Mouse (Mus musculus): ENCODE measurements around the gene Tmem115. TPM values are rescaled to one million over a fixed set of nuclear protein-coding genes. Genes with fewer than 3 reads are reported as not detected.
A peak's percentile ranks its signal among the peaks of the same experiment; 100 is the strongest.
"Not testable (repeated sequence)": the region's sequence is repeated elsewhere in the genome, so short reads cannot be mapped to it uniquely, and the experiment has no call there.

Tmem115 gene
- total RNA-seq, 2 experiments from 2014 or later = 22.7 to 26.8 TPM

GRCm38 (mm10) chr9:107548820-107549219 lies 15.1 kb downstream of the Tmem115 start:
- intact Hi-C loops (cut with DNase I) = no loop called here
- DNase-seq = no peak

- intact Hi-C loops (cut with DNase I) = no loop called here
- DNase-seq = no peak
Observed at GRCm38 (mm10) chr9:107549297-107550074, 15.7 kb downstream of the Tmem115 start.

DNA sequence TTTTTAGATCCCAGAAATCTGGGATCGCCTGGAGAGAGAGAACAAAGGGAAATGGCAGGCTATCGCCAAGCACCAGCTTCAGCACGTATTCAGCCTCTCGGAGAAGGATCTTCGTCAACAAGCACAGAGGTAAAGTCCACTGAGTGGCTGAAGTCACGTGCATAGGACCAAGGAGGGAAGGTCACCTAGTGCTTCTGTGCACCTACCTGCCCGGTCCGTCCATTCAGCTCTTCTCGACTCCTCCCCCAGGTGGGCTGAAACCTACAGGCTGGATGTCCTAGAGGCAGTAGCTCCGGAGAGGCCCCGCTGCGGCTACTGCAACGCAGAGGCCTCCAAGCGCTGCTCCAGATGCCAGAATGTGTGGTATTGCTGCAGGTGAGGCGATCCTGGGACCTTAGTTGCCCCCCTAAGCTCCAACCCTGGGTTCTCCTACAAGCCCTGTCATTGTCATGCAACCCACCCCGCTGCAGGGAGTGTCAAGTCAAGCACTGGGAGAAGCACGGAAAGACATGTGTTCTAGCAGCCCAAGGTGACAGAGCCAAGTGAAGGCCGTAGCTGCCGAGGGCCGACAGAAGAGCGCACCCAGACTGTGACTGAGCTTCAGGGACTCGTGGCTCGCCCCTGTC lies 16.9 kb downstream of the Tmem115 start:
- DNase-seq = no peak

DNA sequence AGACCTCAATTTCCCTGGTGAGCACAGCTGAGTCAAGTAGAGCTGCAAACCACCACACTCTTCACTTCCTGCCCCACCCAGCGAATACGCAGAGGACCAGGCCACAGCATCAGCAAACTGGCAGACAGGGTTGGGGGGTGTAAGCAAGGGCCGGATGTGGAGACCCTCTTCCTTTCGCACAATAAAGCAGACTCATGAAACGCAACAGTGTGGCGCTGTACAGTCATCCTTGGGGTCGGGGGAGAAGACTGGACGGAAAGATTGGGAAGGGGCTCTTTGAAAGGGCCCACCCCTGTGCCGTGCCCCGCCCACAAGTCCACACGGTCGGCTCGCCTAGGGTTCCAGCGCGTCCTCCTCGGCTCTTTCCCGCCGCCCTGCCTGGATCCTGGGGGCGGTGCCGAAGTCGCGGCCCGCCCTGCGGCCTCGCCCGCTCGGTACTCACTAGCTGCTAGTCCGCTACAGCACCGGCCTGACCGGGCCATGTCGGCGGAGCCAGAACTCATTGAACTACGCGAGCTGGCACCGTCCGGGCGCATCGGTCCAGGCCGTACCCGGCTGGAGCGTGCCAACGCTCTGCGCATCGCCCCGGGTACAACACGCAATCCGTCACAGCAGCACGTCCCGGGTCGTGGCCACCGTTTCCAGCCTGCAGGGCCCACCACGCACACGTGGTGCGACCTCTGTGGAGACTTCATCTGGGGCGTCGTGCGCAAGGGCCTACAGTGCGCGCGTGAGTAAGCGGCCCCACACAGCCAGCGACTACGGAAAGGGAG lies 17.6 kb downstream of the Tmem115 start, which contains the start of gene Rassf1:
Rassf1 (plus strand) TSS at position 439 of the 773 bp plus-strand sequence.
- intact Hi-C loops (cut with DNase I) = no loop called here
- DNase-seq = peak; percentile 71 to 76

More for the DNA sequence above, 16.9 kb downstream of the Tmem115 start:
- intact Hi-C loops (cut with DNase I) = no loop called here

DNA sequence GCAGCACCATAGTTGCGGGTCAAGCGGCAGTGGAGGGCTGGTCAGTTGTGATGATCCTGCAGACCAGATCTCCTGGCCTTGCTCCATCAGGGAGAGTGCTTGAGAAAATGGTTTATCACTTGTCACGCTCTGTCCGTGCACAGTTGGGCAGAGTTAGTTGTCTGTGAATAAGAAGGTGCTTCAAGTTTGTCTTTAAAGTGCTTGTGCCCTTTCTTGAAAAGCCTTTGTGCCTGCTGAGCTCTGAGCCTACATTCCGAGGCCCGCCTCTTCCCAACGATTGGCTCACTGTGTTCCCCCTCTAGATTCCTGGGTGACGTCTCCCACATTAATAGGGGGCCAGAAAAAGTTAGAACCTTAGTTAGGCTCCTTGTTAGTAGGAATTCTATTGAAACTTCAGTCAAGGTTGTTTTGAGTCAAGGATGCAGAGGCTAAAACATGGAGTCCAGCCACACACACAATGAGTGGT lies 18.2 kb downstream of the Tmem115 start:
- no peak for DNase-seq
- intact Hi-C loops (cut with DNase I) = no loop called here

DNA sequence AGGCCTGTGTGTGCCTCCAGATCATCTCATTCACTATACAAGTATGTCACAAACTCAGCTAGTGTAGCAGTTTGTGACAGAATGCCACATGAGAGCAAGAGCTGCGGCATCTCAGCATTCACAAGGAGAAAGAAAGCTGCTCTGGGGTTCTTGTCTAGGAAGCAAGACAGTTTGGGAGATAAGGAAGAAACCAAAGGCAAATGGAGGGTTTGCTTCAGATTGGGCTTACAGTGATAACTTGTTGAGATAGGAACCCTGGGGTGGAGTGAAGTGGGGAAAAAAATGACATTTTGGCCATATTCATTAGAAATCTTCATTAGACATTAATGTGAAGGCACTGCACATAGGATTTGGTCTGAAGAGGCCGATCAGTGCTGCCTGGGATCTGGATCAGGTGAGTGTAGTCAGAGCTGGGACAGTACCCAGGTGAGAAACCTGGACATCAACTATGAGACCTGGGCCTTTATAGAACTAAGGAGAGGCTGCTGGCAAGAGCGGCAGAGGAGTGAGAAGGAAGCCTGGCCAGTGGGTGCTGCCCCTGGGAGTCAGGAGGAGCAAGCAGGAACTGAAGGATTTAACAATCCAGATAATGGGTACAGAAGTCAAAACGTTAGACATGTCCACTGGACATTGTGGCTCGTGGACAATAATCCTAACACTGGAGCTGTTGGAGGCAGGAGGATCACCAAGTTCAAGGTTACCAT lies 19.1 kb downstream of the Tmem115 start:
- DNase-seq = no peak
- intact Hi-C loops (cut with DNase I) = no loop called here

- intact Hi-C loops (cut with DNase I) = no loop called here
- DNase-seq = no peak
Observed at GRCm38 (mm10) chr9:107553541-107554318, 20.0 kb downstream of the Tmem115 start.

DNA sequence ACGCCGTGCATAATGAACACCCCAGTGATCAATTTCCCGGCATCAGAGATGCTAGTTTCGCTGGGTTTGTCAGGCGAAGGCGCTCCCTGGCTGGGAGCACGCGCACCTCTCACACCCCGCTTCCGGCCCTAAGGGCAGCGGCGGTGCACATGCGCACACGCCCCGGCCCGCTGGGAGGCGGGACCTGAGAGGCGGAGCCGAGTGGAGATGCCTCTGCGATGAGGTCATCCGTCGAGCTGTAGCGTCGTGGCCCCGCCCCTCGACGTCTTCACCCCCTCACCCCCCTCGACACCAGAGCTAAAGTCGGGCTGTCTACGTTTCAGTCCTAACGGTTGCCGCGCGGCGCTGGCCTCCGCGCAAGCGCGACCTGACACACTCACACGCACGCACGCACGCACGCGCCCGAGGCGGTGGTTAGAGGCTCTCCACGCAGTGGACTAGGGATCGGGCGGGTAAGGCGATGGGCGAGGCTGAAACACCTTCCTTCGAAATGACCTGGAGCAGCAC lies 20.6 kb downstream of the Tmem115 start:
- DNase-seq = peak; percentile 91
- intact Hi-C loops (cut with DNase I) = no loop called here

DNA sequence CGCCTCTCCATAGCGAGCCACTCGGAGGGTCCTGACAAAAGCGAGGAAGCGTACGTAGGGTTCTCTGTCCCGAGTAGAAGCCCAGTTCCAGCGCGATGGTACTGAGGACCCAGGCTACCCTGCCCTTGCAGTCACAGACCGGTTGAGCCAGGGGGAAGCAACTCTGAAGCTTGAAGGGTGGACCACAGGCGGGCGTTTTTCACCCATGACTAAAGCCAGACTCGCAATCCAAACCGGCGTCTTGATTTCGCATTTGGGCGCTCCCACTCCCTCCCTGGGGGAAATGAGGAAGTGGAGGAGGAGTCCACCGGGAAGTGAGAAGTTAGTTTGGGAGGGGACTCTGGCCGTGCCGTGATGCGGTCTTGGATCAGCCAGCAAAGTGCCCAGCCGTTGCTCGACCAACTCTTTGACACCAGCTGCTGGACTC lies 21.3 kb downstream of the Tmem115 start:
- intact Hi-C loops (cut with DNase I) = no loop called here
- peak; percentile 71 to 81 for DNase-seq

GRCm38 (mm10) chr9:107555701-107556100 lies 22.0 kb downstream of the Tmem115 start:
- intact Hi-C loops (cut with DNase I) = no loop called here
- no peak for DNase-seq

- DNase-seq = no peak
- intact Hi-C loops (cut with DNase I) = no loop called here
Observed at GRCm38 (mm10) chr9:107556346-107556745, 22.6 kb downstream of the Tmem115 start.

GRCm38 (mm10) chr9:107563029-107563581 lies 29.4 kb downstream of the Tmem115 start, which contains the start of gene Tusc2:
Tusc2 (plus strand) TSS chr9:107563255.
- intact Hi-C loops (cut with DNase I) = no loop called here
- DNase-seq = peak; percentile 92 to 93

DNA sequence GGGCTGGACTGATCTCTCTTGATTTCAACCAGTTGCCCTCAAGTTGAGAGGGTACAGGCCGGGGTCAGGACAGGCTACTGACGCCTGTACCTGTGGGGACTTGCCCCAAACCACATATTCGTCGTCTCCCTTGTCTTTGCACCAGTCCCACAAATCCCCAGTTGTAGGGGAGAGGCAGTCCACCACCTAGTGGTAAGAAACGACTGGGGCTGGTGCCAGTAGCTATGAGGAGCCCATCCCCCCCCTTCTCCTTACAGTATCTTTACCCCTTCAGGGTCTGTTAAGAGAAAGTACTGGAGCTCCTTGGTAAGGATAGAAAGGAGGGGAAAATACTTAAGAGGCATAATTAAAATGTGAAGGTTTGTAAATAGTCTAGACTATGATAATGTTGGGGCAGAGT lies 31.8 kb downstream of the Tmem115 start:
- intact Hi-C loops (cut with DNase I) = loop anchor here (5.0 kb wide), 1 partner anchor 67 kb away; no protein-coding TSS in a partner anchor

DNA sequence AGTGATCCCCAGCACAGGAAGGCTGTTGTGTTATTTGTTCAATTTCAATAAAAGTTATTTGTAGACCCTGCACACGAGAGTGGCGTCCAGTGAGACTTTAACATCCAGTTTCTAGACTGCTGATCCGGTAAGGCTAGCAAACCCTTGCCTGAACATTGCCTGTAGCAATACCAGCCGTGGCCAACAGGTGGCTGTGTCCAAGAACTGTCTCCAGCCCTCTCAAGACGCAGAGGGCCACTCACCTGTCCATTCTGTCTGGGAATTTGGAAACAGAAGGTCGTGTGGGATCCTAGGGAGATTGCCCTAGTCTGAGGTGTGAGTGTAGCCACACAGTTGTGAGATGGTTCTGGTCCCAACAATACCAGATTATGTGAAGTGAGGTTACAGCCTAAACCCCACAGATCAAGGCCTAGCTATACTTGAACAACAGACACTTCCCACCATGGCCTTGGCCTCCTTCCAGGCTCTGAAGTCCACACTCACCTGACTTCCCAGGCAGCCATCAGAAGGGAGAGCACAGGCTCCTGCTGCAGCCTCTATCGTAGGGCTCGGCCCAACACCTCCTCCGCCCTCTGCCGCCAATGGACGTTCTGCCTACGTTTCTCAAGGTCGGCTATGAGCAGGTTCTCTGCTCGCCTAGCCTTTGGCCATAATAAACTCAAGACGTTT lies 32.4 kb downstream of the Tmem115 start:
- intact Hi-C loops (cut with DNase I) = loop anchor here (5.0 kb wide), 1 partner anchor 66 kb away; no protein-coding TSS in a partner anchor
- DNase-seq = peak; percentile 86 to 93

More for the DNA sequence above, 31.8 kb downstream of the Tmem115 start:
- not testable (repeated sequence) for DNase-seq

DNA sequence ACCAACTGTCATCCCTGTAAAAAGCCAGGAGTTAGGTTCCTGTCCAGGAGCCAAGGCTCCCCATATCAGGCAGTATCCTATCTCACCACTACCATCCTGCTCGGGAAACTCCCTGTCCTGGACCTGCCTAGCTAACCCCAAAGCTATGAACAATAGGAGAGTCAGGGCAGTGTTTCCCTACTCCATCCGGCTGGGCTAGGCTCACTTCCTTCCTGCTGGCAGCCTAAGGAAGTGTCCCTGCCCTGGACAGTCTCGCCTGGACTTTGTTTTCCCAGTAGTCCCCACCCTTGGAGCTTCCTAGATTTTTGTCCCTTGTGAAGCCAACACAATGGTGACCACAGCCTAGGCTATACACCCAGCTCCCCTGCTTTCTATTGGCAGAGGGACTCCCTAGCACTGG lies 33.1 kb downstream of the Tmem115 start:
- peak; percentile 61 to 62 for DNase-seq
- intact Hi-C loops (cut with DNase I) = loop anchor here (5.0 kb wide), 1 partner anchor 65 kb away; no protein-coding TSS in a partner anchor

DNA sequence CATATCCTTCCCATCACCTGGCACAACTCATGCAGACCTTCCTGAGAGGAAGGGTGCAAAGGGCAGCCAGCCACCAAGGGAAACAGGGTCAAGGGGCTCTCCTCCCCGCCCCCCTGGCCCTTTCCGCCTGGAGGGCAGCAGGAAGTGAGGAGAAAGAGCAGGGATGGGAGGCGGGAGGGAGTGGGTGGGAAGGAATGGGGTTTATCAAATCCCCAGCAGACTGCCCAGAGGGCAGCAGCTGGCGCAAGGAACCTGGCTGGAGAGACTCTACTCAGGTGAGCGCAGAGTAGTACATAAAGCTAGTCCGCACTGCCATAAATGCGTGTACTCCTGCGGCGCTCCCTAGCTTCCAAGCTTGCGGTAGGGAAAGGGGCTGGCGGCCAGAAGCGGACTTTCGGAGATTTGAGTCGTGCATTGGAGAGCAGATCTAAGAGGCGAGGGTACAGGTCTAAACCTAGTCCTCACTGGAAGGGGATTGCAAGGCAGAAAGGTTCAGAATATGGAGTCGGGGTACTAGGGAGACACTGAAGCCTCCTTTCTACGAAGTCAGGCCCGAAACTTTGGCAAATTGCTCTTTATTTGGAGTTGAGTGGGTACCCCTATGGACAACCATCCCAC lies 34.1 kb downstream of the Tmem115 start, which contains the start of gene Hyal2:
Hyal2 (plus strand) TSS at position 244 of the 618 bp plus-strand sequence.
- peak in 1 of 2 experiments; percentile 53 for DNase-seq

More for the DNA sequence above, 34.1 kb downstream of the Tmem115 start, which contains the start of gene Hyal2:
- intact Hi-C loops (cut with DNase I) = loop anchor here (5.0 kb wide), 1 partner anchor 64 kb away; no protein-coding TSS in a partner anchor

All from heart, postnatal 36 days (tissue).